ENCODE assay signal across 21 mouse cellular contexts in genomic region chr13:13484883-13485282, GRCm38 (mm10).
"Had no signal": no experiment of that assay in that cellular context is flagged by ENCODE, and none has a peak within 500 bp of the region (broad histone marks: within the 10 kb centered on the region; RNA-seq: fewer than 3 reads in every experiment).

No protein-coding gene starts in this region.

- H3K27ac ChIP-seq: heart, embryonic 13.5 days; heart, embryonic 15.5 days; hindbrain, embryonic 13.5 days; hindbrain, embryonic 15.5 days; hindbrain, postnatal 0 days; kidney, embryonic 15.5 days; kidney, postnatal 0 days; limb, embryonic 12.5 days; limb, embryonic 15.5 days; liver, embryonic 12.5 days had no signal

- ATAC-seq: forebrain, postnatal 0 days; hindbrain, postnatal 0 days; intestine, embryonic 16.5 days; liver, embryonic 12.5 days had no signal

- H3K27me3 ChIP-seq: heart, embryonic 13.5 days; heart, embryonic 15.5 days; hindbrain, embryonic 13.5 days; hindbrain, embryonic 15.5 days; kidney, embryonic 15.5 days; limb, embryonic 12.5 days; limb, embryonic 15.5 days; liver, embryonic 12.5 days had no signal

- H3K4me2 ChIP-seq: heart, embryonic 11.5 days; heart, embryonic 13.5 days; heart, embryonic 15.5 days; hindbrain, embryonic 13.5 days; hindbrain, embryonic 15.5 days; kidney, embryonic 15.5 days; limb, embryonic 12.5 days; limb, embryonic 15.5 days; liver, embryonic 12.5 days had no signal

- H3K36me3 ChIP-seq: hindbrain, embryonic 13.5 days; hindbrain, embryonic 15.5 days had no signal

- H3K9ac ChIP-seq: forebrain, postnatal 0 days; heart, embryonic 13.5 days; heart, embryonic 15.5 days; hindbrain, embryonic 13.5 days; hindbrain, embryonic 15.5 days; kidney, embryonic 15.5 days; limb, embryonic 12.5 days; limb, embryonic 15.5 days; liver, embryonic 12.5 days had no signal

- H3K9me3 ChIP-seq: heart, embryonic 13.5 days; heart, embryonic 15.5 days; hindbrain, embryonic 13.5 days; hindbrain, embryonic 15.5 days; kidney, embryonic 15.5 days; limb, embryonic 12.5 days; limb, embryonic 15.5 days; liver, embryonic 12.5 days had no signal

- H3K4me3 ChIP-seq: heart, embryonic 13.5 days; heart, embryonic 15.5 days; hindbrain, embryonic 13.5 days; hindbrain, embryonic 15.5 days; kidney, embryonic 15.5 days; limb, embryonic 12.5 days; limb, embryonic 15.5 days; liver, embryonic 12.5 days had no signal

- H3K4me1 ChIP-seq: heart, embryonic 15.5 days; liver, embryonic 12.5 days had no signal

- DNase-seq: forebrain, postnatal 0 days; gastrocnemius, postnatal 36 days; kidney, adult 11 months; kidney, adult 9 months; kidney, postnatal 14 days; kidney, postnatal 36 days; layer of hippocampus, adult 9-11 months; layer of hippocampus, postnatal 36 days; left cerebral cortex, postnatal 4 days had no signal
